Mouse (Mus musculus) heart, adult 2 months (tissue): ENCODE data around the gene Aldh1a3. TPM values are rescaled to one million over a fixed set of nuclear protein-coding genes. Genes with fewer than 3 reads are reported as not detected.
A peak's percentile ranks its signal among the peaks of the same experiment; 100 is the strongest.

ENCODE experiments used
- DNase-seq, 2 experiments: peaks; one replicate each; pipeline ENCODE4 v3.0.0; 2021
- H3K27ac ChIP-seq: fragments of 200-600 bp; 2 replicates; pipeline ENCODE4 v1.8.1; 2022
- H3K27me3 ChIP-seq: fragments of 200-500 bp; 2 replicates; pipeline ENCODE4 v1.6.1; 2012; ENCODE audit warnings: mild to moderate bottlenecking, low read length, inconsistent platforms, mixed read lengths; ENCODE audit not compliant: control insufficient read depth, insufficient read depth
- H3K36me3 ChIP-seq: fragments of 200-500 bp; 2 replicates; pipeline ENCODE4 v1.6.1; 2012; ENCODE audit warnings: low read length, inconsistent platforms; ENCODE audit not compliant: control insufficient read depth, insufficient read depth
- H3K4me1 ChIP-seq: fragments of 200-500 bp; 2 replicates; pipeline ENCODE4 v1.6.1; 2011; ENCODE audit warnings: low read length; ENCODE audit not compliant: control insufficient read depth, insufficient read depth
- H3K4me3 ChIP-seq: fragments of 200-600 bp; 2 replicates; pipeline ENCODE4 v1.8.1; 2022
- H3K79me2 ChIP-seq: fragments of 200-500 bp; replicated peaks from 2 replicates; pipeline ENCODE4 v1.6.1; 2012; ENCODE audit warnings: mild to moderate bottlenecking, inconsistent platforms, low read length, moderate library complexity, mixed read lengths; ENCODE audit not compliant: control insufficient read depth, insufficient read depth
- H3K9ac ChIP-seq: fragments of 200-500 bp; 2 replicates; pipeline ENCODE4 v1.6.1; 2012; ENCODE audit warnings: low read depth, mild to moderate bottlenecking, control low read depth, inconsistent platforms, low read length, mixed read lengths
- CTCF ChIP-seq: fragments of 200-600 bp; IDR thresholded peaks from 2 replicates; pipeline ENCODE4 v1.8.1; 2022; ENCODE audit warnings: antibody characterized with exemption, mild to moderate bottlenecking, moderate library complexity
- EP300 ChIP-seq: fragments of 200-500 bp; IDR thresholded peaks from 2 replicates; pipeline ENCODE4 v1.6.1; 2011; ENCODE audit warnings: low read depth, low read length, control low read depth; ENCODE audit not compliant: insufficient read depth
- POLR2A ChIP-seq: fragments of 200-500 bp; IDR thresholded peaks from 2 replicates; pipeline ENCODE4 v1.6.1; 2011; ENCODE audit warnings: mild to moderate bottlenecking, low read depth, low read length, control low read depth; ENCODE audit not compliant: insufficient read depth
- WGBS: fragments of 180-500 bp; shearing (Covaris S2); methylation state at CpG from one replicate; pipeline ENCODE4 v1.1.7; 2018; 5-methylcytosine and 5-hydroxymethylcytosine counted together
- intact Hi-C: fragments of 180-260 bp; cut with DNase I; formaldehyde crosslinking; loops from one replicate; pipeline ENCODE4 v1.15.1; 2025
- polyA plus RNA-seq: library from polyadenylated mRNA; depleted of rRNA; stranded (reverse); fragments of >200 nt; gene quantifications from 2 replicates; pipeline ENCODE4 v1.2.3, GENCODE M21; 2012
- total RNA-seq, 2 experiments: library from RNA; stranded (reverse); gene quantifications; 2 replicates each; pipeline ENCODE4 v1.2.3; 2021

Aldh1a3 gene
- total and polyA plus RNA-seq, 3 experiments, result 0.75 to 1.0 (median 0.86) TPM

DNA sequence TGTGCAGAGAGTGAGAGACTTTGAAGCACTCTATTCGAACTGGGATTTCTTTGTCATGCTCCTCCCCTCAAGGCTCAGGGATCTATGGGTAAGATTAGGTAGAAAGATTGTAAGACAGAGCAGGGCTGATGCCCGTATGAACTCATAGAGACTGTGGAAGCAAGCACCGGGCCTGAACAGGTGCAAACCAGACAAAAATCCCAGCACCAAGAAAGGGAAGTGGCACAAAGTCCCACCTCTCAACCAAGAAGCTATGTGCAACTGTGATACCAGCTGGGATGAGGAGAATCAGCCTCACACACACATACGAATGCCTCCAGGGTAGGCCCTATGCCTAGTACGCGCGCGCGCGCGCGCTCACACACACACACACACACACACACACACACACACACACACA, 41.5 kb downstream of the Aldh1a3 start:
- no peak overlapping the region for H3K4me3 ChIP-seq
- H3K79me2 ChIP-seq, result peaks cover 2% of the 10 kb centered on the region; the same call in 1 of the 2 replicates
- no peak for TF ChIP-seq EP300
- TF ChIP-seq POLR2A, result no peak
- TF ChIP-seq CTCF, result no peak
- no peak overlapping the region for H3K27ac ChIP-seq
- peaks cover 10% of the 10 kb centered on the region for H3K4me1 ChIP-seq
- H3K9ac ChIP-seq, result no peak overlapping the region
- no peaks in the 10 kb centered on the region for H3K27me3 ChIP-seq
- WGBS, result 94% methylated on average over 12 of the region's 12 CpGs
- DNase-seq, result no peak
- peaks cover 4% of the 10 kb centered on the region; the same call in 1 of the 2 replicates for H3K36me3 ChIP-seq
- intact Hi-C loops, result loop anchor here (5.0 kb wide), 1 partner anchor 44 kb away; no protein-coding TSS in a partner anchor

- peaks cover 2% of the 10 kb centered on the region; the same call in 1 of the 2 replicates for H3K79me2 ChIP-seq
- no peak for DNase-seq
- no peak overlapping the region for H3K9ac ChIP-seq
- no peak overlapping the region for H3K4me3 ChIP-seq
- peak overlapping the region; percentile 41; the same call in 1 of the 2 replicates for H3K27ac ChIP-seq
- TF ChIP-seq EP300 (no peak), POLR2A (no peak), CTCF (no peak)
- no peaks in the 10 kb centered on the region for H3K27me3 ChIP-seq
- WGBS, result 91% methylated on average over 8 of the region's 8 CpGs
- H3K4me1 ChIP-seq, result peaks cover 10% of the 10 kb centered on the region
- intact Hi-C loops, result loop anchor here (5.0 kb wide), 1 partner anchor 43 kb away; no protein-coding TSS in a partner anchor
- peaks cover 4% of the 10 kb centered on the region; the same call in 1 of the 2 replicates for H3K36me3 ChIP-seq
Observed at GRCm38 (mm10) chr7:66384891-66385290, 42.4 kb downstream of the Aldh1a3 start.

- Histone ChIP-seq H3K4me1 (peaks cover 10% of the 10 kb centered on the region), H3K36me3 (peaks cover 4% of the 10 kb centered on the region), H3K4me3 (no peak overlapping the region), H3K79me2 (peaks cover 2% of the 10 kb centered on the region; the same call in 1 of the 2 replicates), H3K27ac (peak overlapping the region; percentile 41), H3K9ac (no peak overlapping the region; the same call in 1 of the 2 replicates), H3K27me3 (no peaks in the 10 kb centered on the region)
- TF ChIP-seq CTCF (no peak), POLR2A (no peak), EP300 (no peak)
- intact Hi-C loops, result no loop called here
- no peak for DNase-seq
- WGBS, result 39% methylated on average over 5 of the region's 5 CpGs
Observed at GRCm38 (mm10) chr7:66384213-66384612, 43.1 kb downstream of the Aldh1a3 start.

DNA sequence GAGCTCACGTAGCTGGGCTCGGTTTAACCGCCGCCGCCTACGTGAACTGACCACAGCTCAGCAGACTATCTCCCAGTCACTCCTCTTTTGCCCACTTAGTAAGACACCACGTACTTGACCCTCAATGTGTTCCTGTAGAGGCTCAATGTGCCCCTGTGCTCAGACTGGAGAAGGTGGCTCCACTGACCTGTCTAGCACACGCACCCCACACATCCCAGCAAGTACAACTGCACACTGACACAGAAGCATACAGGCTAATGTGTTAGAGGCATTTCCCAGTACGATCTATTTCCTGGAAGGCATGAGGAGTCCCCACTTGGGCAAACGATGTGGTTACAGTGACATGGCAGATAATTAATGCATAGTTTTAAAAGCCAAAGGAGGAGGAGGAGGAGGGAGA, 50.8 kb downstream of the Aldh1a3 start:
- no peak for DNase-seq
- Histone ChIP-seq H3K4me3 (no peak overlapping the region), H3K27ac (no peak overlapping the region), H3K9ac (no peak overlapping the region), H3K27me3 (no peaks in the 10 kb centered on the region), H3K4me1 (no peaks in the 10 kb centered on the region; the same call in 1 of the 2 replicates), H3K36me3 (no peaks in the 10 kb centered on the region; the same call in 1 of the 2 replicates), H3K79me2 (0 out of 2 replicates have a peak, but pooled peaks cover 2% of the 10 kb centered on the region)
- intact Hi-C loops, result no loop called here
- 84% methylated on average over 10 of the region's 10 CpGs for WGBS
- TF ChIP-seq POLR2A, result no peak
- no peak for TF ChIP-seq CTCF
- TF ChIP-seq EP300, result no peak

DNA sequence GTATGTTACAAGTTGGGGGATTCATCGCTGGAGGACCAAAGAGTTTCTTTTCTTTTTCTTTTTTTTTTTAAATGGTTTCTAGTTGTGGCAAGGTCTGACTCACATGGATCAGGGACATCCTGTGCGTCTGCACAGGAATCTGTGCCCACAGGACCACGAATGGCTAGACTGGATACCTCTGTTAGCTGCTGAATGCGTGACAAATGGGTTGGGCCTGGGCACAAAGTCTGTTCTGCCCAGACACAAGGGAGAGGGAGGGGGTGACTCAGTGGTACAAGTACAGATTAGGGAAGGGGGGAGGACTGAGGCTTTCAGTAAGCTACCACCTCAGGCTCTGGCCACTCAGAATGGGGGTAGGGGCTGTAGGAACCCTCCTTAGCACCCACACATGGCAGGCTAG, 51.6 kb downstream of the Aldh1a3 start:
- no peaks in the 10 kb centered on the region; the same call in 1 of the 2 replicates for H3K36me3 ChIP-seq
- DNase-seq, result no peak
- TF ChIP-seq CTCF (no peak), POLR2A (no peak), EP300 (no peak)
- 0 out of 2 replicates have a peak, but pooled peaks cover 2% of the 10 kb centered on the region for H3K79me2 ChIP-seq
- no peaks in the 10 kb centered on the region; the same call in 1 of the 2 replicates for H3K4me1 ChIP-seq
- no peaks in the 10 kb centered on the region for H3K27me3 ChIP-seq
- no peak overlapping the region for H3K9ac ChIP-seq
- intact Hi-C loops, result no loop called here
- H3K4me3 ChIP-seq, result no peak overlapping the region
- H3K27ac ChIP-seq, result no peak overlapping the region
- WGBS, result 86% methylated on average over 4 of the region's 4 CpGs

DNA sequence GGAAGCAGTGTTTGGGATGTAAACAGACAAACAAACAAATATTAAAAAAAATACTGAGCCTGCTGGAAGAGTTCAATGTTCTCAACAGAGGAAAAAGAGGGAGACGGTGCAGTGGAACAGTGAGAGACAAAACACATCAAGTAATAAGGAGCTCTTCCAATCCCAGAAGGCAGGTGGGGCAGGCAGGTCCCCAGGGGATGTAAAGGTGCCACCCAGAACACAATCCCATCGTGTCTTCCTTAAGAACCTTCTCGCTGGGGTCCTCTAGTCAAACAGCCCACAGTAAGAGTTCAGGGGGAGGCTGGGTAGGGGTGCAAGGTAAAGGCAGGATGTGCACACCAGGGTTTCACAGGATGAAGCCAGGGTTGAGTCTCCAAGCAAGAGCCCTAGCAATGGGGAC, 53.9 kb downstream of the Aldh1a3 start:
- TF ChIP-seq EP300, result no peak
- H3K27me3 ChIP-seq, result no peaks in the 10 kb centered on the region
- intact Hi-C loops, result no loop called here
- H3K79me2 ChIP-seq, result no peaks in the 10 kb centered on the region
- peaks cover 2% of the 10 kb centered on the region; the same call in 1 of the 2 replicates for H3K36me3 ChIP-seq
- H3K27ac ChIP-seq, result no peak overlapping the region
- DNase-seq, result no peak
- WGBS, result 83% methylated on average over 3 of the region's 3 CpGs
- no peak overlapping the region for H3K4me3 ChIP-seq
- no peak overlapping the region for H3K9ac ChIP-seq
- peaks cover 7% of the 10 kb centered on the region for H3K4me1 ChIP-seq
